Mouse (Mus musculus) macrophage (primary cell): ENCODE measurements around the gene Entpd7. TPM values are rescaled to one million over a fixed set of nuclear protein-coding genes. Genes with fewer than 3 reads are reported as not detected.

Experiments used
- H3K27ac ChIP-seq: fragments of 350-480 bp; formaldehyde crosslinking; 2 replicates; pipeline ENCODE4 v1.9.0; 2021
- H3K36me3 ChIP-seq: fragments of 350-480 bp; formaldehyde crosslinking; 2 replicates; pipeline ENCODE4 v1.9.0; 2021; ENCODE audit errors: inconsistent target
- H3K4me3 ChIP-seq: fragments of 350-480 bp; formaldehyde crosslinking; 2 replicates; pipeline ENCODE4 v1.9.0; 2021; ENCODE audit errors: inconsistent target
- H3K79me2 ChIP-seq: fragments of 350-480 bp; formaldehyde crosslinking; 2 replicates; pipeline ENCODE4 v1.9.0; 2021; ENCODE audit errors: inconsistent target
- WGBS: methylation state at CpG from one replicate; pipeline ENCODE4 v1.1.7; 2026; ENCODE audit warnings: inconsistent platforms; ENCODE audit not compliant: missing documents; 5-methylcytosine and 5-hydroxymethylcytosine counted together
- polyA plus RNA-seq: library from polyadenylated mRNA; stranded (reverse); fragments of 250-400 nt; gene quantifications from 3 replicates; pipeline ENCODE4 v1.2.4, GENCODE M21; 2018; ENCODE audit warnings: inconsistent platforms

The Entpd7 gene
- polyA plus RNA-seq, 1 experiment from 2014 or later: 11.2 TPM

DNA sequence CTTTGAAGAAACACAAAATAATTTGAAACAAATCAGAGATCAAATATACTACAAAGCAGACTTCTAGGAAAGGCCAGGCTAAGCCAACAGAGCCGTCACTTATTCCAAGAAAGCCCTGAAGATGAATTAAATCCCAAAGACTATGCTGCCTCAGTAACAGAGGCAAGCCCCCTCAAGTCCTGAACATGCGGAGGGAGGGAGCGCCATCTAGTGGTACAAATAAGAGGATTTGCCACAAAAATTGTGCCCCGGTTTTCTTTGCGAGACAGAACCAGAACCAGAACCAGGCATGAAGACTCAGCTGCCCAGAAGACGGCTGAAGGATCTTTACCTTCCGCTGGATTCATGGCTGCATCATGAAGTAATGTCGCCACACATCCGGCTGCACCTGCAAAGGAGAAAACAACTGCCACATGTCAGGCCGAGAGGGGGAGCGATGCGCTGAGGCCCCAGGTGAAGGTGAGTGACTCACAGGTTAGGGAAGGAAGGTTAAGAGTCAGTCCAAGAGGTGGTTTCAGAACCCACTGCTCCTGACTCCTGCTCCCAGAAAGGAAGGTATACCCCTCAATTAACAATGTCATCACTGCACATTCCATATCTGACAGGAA lies 23.9 kb upstream of the Entpd7 start:
- Histone ChIP-seq H3K36me3 (peaks cover 21% of the 10 kb centered on the region), H3K27ac (no peak overlapping the region), H3K4me3 (no peak overlapping the region), H3K79me2 (peaks cover 49% of the 10 kb centered on the region)
- WGBS: 76% methylated on average over 12 of the region's 12 CpGs

DNA sequence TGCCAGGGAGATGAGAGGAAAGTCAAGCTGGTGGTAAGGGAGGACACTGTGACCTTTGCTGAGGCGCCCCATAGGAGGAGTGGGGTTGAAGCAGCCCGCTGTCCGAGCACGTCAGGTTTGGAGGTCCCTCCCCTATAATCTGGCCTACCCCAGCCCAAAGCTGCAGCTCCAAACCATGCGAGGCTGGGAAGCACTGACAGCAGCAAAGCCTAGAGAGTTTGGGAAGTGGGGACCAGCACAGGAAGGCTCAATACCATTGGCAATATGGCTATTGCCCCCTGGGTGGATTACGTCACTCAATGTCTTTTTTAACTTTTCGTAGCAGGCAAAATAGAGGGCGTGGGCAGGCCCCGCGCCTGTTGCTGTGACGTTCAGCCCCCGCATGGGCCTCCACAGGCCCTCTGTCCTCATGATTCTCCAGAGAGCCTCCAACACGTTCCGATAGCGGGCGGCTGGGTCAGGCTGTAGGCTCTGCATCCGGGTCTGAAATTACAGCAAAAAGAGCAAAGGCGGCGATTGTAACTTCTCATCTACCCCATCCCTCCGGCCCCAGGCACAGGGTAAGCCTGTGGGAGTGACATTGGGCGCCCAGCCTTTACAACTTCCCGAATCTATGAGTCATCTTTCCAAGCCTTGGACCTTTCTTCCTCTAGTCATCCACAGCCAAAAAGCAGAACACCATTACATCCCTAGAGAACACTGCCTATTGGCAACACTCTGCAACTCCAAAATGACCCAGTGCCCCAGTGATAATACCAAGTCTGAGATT lies 22.6 kb upstream of the Entpd7 start:
- Histone ChIP-seq H3K79me2 (peaks cover 59% of the 10 kb centered on the region), H3K4me3 (no peak overlapping the region), H3K27ac (peak overlapping the region; percentile 25; the same call in 1 of the 2 replicates), H3K36me3 (peaks cover 21% of the 10 kb centered on the region)
- WGBS: 75% methylated on average over 22 of the region's 22 CpGs

DNA sequence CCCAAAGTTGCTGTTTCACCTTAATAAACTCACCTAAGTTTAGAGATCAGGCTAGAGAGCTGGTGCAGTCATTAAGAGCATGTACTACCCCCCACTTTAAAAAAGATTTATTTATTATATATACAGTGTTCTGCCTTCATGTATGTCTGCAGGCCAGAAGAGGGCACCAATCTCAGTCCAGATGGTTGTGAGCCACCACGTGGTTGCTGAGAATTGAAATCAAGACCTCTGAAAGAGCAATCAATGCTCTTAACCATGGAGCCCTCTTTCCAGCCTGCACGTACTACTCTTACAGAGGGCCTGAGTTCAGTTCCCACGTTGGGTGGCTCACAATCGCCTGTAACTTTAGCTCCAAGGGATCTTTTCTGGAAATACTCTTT lies 22.1 kb upstream of the Entpd7 start:
- H3K4me3 ChIP-seq: no peak overlapping the region
- H3K79me2 ChIP-seq: peaks cover 65% of the 10 kb centered on the region
- peaks cover 21% of the 10 kb centered on the region for H3K36me3 ChIP-seq
- H3K27ac ChIP-seq: peak overlapping the region; percentile 25
- WGBS: 66% methylated on average over 4 of the region's 4 CpGs

DNA sequence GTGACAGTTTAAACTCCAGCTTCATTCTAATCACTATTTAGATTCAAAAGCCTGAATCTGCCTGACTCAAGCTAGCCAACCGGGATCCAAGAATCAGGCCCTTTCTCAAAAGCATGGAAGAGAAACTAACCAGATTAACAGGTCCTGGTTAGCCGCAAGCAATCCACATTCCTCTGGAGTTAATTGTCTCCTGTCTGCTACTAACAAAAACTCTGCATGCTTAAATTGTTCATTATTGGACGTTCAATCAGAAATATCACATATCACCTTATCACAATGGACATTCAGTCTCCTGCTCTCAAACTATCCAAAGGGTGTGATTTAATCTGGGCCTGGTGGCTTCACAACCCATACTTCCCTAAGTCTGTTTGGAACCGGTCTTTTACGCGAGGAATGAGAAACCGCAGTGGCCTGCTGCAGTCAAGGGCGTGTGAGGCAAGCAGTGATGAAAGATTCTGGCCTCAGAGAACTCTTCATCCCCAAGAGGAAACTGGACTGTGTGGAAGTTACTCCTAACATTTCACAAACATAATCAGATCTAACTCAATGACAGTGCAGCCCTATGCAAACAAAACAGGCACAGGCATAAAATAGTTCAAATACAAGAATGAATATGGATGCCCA lies 20.2 kb upstream of the Entpd7 start:
- peaks cover 13% of the 10 kb centered on the region for H3K36me3 ChIP-seq
- no peak overlapping the region for H3K4me3 ChIP-seq
- H3K79me2 ChIP-seq: peaks cover 83% of the 10 kb centered on the region
- peak overlapping the region; percentile 56 for H3K27ac ChIP-seq
- 48% methylated on average over 8 of the region's 8 CpGs for WGBS

DNA sequence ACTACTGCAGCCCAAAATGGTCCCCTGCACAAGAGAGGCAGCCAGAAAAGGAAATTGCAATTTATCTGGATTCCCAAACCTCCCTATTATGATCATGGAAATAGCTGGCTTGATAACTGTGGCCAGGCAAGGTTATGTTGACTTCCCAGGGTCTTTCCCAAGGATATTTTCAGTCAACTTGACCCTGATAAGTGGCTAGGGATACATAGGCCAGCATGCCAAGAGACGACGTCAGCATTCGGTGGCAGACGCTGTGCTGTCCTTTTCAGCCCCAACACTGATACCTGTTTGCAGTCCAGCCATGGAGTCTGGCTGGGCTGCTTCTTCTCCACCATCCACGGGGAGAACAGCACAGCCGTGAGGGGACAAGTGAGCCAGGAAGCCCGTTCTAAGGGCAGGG lies 18.4 kb upstream of the Entpd7 start:
- peak overlapping the region; percentile 56 for H3K27ac ChIP-seq
- H3K79me2 ChIP-seq: peaks cover 73% of the 10 kb centered on the region
- 0 out of 2 replicates have a peak, but pooled peaks cover 7% of the 10 kb centered on the region for H3K36me3 ChIP-seq
- H3K4me3 ChIP-seq: no peak overlapping the region
- 92% methylated on average over 7 of the region's 7 CpGs for WGBS

- WGBS: under 1% methylated on average over 21 of the region's 21 CpGs
- Histone ChIP-seq H3K4me3 (peak overlapping the region; percentile 83), H3K36me3 (no peaks in the 10 kb centered on the region), H3K27ac (peak overlapping the region; percentile 48), H3K79me2 (peaks cover 52% of the 10 kb centered on the region)
Measured at GRCm38 (mm10) chr19:43673513-43674315, 15.8 kb upstream of the Entpd7 start.

DNA sequence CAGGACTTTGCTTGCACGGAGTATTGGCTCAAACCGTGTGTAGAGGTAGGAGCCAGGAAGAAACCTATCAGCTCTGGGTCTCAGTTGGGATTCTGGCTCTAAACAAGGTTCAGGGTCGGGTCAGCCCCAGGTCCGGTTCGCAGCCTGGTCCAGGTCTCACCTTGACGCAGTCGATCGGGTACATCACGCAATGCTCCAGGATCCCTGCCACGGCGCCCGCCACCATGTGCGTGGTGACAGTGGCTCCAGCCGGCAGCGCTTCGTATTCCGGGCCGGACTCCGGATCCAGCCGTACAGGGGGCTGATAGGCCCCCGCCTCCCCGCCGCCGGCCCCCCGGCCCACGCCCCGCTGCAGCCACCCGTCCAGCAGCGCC lies 15.2 kb upstream of the Entpd7 start:
- Histone ChIP-seq H3K79me2 (peaks cover 46% of the 10 kb centered on the region), H3K27ac (peak overlapping the region; percentile 48)
- under 1% methylated on average over 29 of the region's 29 CpGs for WGBS

GRCm38 (mm10) chr19:43674730-43675524 lies 14.5 kb upstream of the Entpd7 start, which contains the start of gene Slc25a28:
Gene Slc25a28 (minus strand): TSS chr19:43674881.
- Histone ChIP-seq H3K27ac (peak within 1 kb of the TSS; percentile 90), H3K36me3 (no peaks in the 10 kb centered on the region), H3K79me2 (peaks cover 41% of the 10 kb centered on the region), H3K4me3 (peak within 1 kb of the TSS; percentile 83)
- under 1% methylated on average over 79 of the region's 79 CpGs for WGBS

More for the DNA sequence above, 15.2 kb upstream of the Entpd7 start:
- H3K4me3 ChIP-seq: peak overlapping the region; percentile 83
- no peaks in the 10 kb centered on the region for H3K36me3 ChIP-seq

DNA sequence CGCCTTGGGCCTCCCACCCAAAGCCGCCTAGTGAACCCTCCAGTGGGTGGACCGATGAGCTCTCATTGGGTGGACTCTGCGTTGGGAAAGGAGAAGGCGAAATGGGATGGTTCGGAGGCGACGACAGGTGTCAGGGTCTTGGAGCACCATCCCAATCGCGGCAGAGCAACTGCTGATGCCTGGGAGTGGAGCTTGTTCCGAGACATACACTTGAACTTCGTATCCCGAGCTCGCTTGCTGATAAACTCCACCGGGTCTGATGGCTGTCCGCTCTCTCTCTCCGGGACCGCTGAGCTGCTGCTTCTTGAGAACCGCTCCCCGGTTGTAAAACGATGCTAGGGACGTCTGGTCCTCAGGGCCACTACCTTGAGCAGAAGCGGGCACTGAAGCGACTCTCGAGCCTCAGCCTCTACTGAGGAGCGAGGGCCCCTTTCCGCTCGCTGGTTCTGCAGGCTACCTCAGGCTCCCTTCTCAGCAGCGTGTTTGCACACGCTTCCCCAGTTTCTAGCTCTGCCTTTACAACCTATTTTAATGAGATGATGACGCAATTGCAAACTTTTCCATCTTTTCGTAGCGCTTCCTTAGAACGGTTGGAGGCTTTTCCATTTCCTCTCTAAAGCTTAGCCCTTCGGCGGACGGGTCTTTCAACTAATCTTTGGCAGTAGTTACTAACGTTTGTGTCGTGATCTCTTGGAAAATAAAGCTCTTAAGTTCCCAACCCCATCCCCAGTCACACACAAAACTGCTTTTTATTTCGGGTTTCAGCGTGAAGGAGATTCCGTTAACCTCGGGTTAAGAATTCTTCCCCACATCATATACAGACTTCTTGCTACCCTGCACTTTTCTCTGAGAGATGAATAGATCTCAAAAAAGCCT lies 13.7 kb upstream of the Entpd7 start:
- 0% methylated on average over 43 of the region's 43 CpGs for WGBS
- Histone ChIP-seq H3K27ac (peak overlapping the region; percentile 90), H3K4me3 (peak overlapping the region; percentile 80), H3K36me3 (no peaks in the 10 kb centered on the region), H3K79me2 (peaks cover 36% of the 10 kb centered on the region)

DNA sequence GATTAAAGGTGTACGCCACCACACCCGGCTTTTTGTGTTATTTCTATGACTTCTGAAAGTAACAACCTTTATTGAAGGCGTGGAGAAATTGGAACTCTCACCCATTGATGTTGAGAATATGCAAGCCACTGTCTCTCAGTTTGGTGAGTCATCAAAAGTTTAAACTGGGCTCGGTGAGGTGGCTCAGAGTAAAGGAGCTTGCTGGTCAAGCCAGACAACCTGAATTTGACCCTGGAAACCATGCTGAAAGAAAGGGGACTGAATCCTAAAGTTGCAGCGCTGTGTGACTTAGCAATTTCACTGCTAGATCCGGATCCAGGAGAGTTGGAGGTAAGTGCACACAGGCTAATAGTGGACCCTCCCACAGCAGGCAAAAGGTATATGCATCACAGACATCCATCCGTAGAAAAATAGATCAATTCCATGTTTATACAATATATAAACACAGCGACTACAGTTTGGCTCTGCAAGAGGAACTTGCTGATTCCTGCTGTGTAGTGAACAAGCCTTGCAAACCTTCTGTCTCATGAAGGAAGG lies 10.9 kb upstream of the Entpd7 start:
- no peak overlapping the region for H3K4me3 ChIP-seq
- no peaks in the 10 kb centered on the region for H3K36me3 ChIP-seq
- 64% methylated on average over 8 of the region's 8 CpGs for WGBS
- peak overlapping the region; percentile 83 for H3K27ac ChIP-seq
- H3K79me2 ChIP-seq: peaks cover 9% of the 10 kb centered on the region

- Histone ChIP-seq H3K79me2 (no peaks in the 10 kb centered on the region), H3K27ac (peak overlapping the region; percentile 83), H3K36me3 (no peaks in the 10 kb centered on the region), H3K4me3 (no peak overlapping the region)
- 16% methylated on average over 10 of the region's 10 CpGs for WGBS
Measured at GRCm38 (mm10) chr19:43679474-43679981, 9.9 kb upstream of the Entpd7 start.

- Histone ChIP-seq H3K36me3 (no peaks in the 10 kb centered on the region), H3K4me3 (no peak overlapping the region)
- WGBS: 97% methylated on average over 4 of the region's 4 CpGs
Measured at GRCm38 (mm10) chr19:43681541-43681940, 7.9 kb upstream of the Entpd7 start.

DNA sequence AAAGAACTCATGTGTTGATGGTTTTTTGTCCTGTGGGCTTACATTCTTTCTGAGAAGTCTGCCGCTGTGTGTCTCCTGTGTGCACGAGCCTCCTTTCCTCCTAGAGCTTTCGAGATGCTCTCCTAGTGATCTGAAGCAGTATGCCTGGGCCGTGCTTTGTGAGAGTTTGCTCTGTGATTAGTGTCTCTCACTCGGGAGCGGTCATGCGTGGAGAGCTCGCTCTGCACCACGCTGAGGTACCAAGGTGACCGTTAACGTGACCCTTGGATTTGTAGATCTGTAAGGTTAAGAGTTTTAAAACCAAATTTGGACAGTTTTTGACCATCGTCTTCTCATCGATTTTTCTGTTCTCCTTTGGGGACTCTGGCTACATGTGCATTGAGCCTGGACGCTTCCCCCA lies 3.3 kb downstream of the Entpd7 start:
- Histone ChIP-seq H3K27ac (no peak overlapping the region), H3K79me2 (peaks cover 61% of the 10 kb centered on the region), H3K36me3 (no peaks in the 10 kb centered on the region), H3K4me3 (no peak overlapping the region)
- WGBS: 98% methylated on average over 14 of the region's 14 CpGs

More at GRCm38 (mm10) chr19:43681541-43681940, 7.9 kb upstream of the Entpd7 start:
- Histone ChIP-seq H3K79me2 (no peaks in the 10 kb centered on the region), H3K27ac (no peak overlapping the region)
